Mouse (Mus musculus): ENCODE data around the gene B4galt4.
"Not testable (repeated sequence)": the region's sequence is repeated elsewhere in the genome, so short reads cannot be mapped to it uniquely, and the experiment has no call there.

B4galt4 gene

DNA sequence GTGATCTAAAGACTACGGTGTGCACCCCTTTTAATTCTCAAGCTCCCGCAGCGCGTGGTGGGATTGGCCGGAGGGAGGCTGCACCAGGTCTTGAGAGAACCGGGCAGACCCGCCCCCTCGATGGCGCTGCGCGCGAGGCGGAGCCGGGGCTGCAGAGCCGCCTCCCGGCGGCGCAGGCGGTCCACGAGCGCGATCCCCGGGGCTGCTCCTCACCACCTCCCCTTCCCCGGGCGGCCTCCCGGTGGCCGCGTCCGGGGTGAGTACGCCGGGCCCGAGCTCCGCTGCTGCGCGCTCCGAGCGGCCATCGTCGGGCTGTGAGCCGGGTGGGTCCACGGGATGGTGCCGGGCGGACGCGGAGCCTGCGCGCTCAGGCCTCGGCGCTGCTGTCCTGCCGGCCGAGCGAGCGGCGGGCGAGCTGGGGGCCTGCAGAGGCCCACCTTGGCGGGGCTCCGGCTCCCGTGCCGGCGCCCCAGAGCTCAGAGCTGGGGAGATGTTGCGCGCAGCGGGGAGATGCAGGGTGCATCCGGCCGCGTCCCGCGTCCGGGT, at the start of gene B4galt4:
TSS of gene B4galt4 (plus strand) at position 152 of the 546 bp plus-strand sequence.
- DNase-seq (ENCODE audit: low spot score), result peak; percentile 83

DNA sequence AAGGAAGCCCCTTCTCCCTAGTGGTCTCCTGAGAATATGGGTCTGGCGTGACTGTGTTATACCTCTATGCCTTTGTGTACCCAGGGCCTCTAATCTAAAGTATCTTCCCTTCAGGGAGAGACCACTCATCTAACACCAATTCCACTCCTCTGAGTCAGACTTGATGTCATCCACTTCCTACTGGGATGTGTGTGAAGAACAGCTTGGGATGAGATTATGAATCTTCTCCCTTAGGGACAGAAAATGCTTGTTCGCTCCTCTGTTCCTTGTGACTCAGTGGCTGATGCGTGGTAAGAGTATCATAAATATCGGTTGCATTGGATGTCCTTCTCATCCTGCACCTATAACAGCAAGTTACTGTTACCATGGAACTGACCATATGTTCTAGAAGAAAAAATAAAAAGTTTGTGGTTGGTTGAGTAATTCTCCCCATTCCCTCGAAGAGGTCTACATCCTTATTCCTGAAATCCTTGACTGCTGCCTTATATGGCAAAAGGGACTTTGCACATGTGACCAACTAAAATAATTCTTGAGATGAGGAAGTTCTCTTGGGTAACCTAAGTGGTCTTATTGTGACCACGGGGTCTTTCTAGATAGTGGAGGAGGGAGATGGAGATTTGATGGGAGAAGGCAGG, 47.0 kb upstream of the B4galt4 start:
- no peak for DNase-seq (ENCODE audit: low spot score)

DNA sequence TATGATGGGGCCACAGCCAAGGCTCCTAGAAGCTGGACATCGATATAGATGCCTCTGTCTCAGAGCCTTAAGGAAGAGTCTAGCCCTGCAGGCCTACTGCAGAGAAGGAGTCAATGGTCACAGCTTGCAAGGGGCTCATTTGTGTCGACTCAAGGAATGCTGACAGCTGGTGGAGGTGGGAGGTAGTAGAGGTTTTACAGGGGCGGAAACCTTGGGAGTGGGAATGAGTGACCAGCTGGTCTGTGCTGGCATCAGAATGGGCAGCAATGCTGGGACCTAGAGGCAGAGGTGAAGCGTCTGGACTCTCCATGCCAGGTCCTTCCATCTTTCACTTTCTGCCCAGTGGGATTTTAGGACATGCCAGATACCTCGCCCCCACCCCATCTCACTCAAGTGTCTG, 46.5 kb upstream of the B4galt4 start:
- DNase-seq (ENCODE audit: low spot score), result no peak

- no peak for DNase-seq (ENCODE audit: low spot score)
Observed at GRCm38 (mm10) chr16:38697611-38698010, 44.5 kb upstream of the B4galt4 start.

DNA sequence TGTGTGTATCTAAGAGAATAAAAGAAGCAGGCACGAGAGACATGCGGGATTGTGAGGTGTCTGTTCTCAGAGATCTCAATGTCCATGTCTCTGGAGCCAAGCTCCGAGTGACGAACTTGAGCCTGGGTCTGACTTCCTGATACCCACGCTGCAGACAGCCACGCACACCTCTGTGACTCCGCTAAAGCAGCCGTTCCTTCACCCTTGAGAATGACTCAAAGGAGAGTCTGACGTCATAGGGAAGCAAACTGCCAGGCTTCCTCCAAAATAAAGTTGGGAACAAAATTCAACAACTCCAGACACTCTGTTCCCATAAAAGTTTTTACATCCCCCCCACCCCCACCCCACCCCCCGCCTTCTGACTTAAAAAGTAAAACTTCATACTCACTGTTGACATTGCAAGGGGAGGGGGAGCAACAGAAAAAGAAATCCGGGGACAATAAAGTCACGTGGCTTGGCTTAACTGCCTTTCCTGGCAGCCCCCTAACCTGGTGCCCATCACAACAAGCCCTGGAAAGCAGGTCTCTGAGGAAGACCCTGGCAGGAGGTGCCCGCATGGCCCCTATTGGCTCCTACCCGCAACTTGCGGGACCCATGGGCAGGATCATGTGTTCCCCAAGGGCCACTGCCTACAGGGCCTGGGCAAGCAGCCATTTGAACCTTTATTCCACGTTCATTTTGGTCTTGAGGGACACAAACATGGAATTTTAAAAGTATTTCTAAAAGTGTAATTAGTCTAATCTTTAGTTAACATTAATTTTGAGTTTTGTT, 41.5 kb upstream of the B4galt4 start:
- DNase-seq (ENCODE audit: low spot score), result no peak

- no peak for DNase-seq (ENCODE audit: low spot score)
Observed at GRCm38 (mm10) chr16:38701492-38702185, 40.4 kb upstream of the B4galt4 start.

GRCm38 (mm10) chr16:38702316-38702715, 39.7 kb upstream of the B4galt4 start:
- DNase-seq (ENCODE audit: low spot score), result no peak

DNA sequence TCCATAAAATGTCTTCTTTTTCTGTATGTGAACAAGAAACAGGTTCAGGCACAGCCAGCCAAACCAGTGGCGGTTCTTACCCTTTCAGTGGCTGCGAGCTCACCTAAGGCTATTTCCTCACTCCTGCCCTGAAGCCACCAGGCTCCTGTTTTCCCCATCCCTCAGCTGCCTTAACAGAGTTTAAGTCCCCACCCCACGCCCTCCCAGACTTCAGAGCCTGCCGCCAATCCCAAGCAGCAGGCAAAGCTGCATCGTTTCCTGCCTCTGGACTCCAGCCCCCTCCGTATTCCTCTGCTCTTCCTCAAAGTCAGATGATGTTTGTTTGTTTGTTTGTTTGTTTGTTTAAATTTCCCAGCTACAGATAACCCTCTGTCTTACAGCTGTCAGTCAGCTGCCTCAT, 38.6 kb upstream of the B4galt4 start:
- DNase-seq (ENCODE audit: low spot score), result no peak

- no peak for DNase-seq (ENCODE audit: low spot score)
Observed at GRCm38 (mm10) chr16:38705531-38706281, 36.4 kb upstream of the B4galt4 start.

- no peak for DNase-seq (ENCODE audit: low spot score)
Observed at GRCm38 (mm10) chr16:38706782-38707181, 35.3 kb upstream of the B4galt4 start.

- DNase-seq (ENCODE audit: low spot score), result no peak
Observed at GRCm38 (mm10) chr16:38708962-38709520, 33.0 kb upstream of the B4galt4 start.

DNA sequence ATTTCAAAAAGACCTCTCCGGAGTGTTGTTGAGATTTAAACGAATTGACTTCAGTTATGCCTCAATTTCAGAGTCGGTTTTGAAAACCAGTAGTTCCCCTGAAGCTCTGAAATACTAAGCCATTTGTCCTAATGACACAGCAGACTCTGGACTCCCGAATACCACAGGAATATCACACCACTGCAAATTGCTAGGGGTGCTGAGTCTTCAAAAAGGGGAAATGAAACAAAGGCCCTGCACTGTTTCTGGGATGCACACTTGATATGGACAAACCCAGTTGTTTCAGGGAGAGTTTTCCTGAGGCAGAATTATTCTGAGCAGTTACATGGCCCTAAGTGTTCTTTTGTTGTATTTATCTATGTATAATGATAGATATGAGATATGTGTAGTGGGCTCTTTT, 30.8 kb upstream of the B4galt4 start:
- DNase-seq (ENCODE audit: low spot score), result no peak

- DNase-seq (ENCODE audit: low spot score), result peak; percentile 29
Observed at GRCm38 (mm10) chr16:38712105-38712504, 30.0 kb upstream of the B4galt4 start.

GRCm38 (mm10) chr16:38712581-38713403, 29.3 kb upstream of the B4galt4 start, which contains the start of gene Arhgap31:
Arhgap31 (minus strand) TSS chr16:38713274.
- peak; percentile 84 for DNase-seq (ENCODE audit: low spot score)

DNA sequence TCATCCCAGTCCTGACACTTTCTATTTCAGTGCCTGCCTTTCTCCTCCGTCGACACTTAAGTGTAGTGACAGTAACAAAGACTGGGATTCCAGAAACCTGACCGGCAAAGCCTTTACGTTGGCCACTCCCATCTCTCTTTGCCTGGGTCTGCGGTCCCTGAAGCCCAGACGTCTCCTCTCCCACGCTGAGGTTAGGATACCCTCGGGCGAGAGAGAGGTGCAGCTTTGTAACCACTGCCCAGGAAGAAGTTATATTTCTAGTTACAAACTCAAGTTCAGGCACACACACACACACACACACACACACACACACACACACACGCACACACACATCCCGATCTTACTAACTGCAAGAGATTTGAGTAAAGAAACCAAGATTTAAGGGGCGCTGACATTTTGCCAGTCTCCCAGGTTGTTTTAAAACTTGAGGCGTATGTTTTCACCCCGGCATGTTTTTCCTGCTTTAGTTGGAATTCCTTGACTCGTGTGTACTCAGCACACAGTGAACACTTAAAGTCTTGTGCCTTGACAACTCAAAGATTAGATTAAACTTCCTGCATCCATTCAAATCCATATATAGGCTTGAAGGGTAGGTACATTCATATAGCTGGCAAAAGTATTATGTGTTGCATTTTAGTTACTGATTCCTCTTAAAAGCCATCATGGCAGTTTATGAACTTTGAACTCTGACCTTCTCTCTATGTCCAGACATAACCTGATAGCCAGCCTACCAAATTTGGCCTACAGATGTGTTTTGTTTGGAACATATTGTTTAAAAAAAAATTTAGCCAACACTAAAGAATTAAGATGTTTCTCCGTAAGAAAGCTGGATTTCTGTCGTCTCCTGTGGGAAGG, 28.4 kb upstream of the B4galt4 start:
- no peak for DNase-seq (ENCODE audit: low spot score)

- not testable (repeated sequence) for DNase-seq (ENCODE audit: low spot score)
Observed at GRCm38 (mm10) chr16:38714259-38714526, 27.9 kb upstream of the B4galt4 start.

- no peak for DNase-seq (ENCODE audit: low spot score)
Observed at GRCm38 (mm10) chr16:38721377-38721776, 20.7 kb upstream of the B4galt4 start.

- no peak for DNase-seq (ENCODE audit: low spot score)
Observed at GRCm38 (mm10) chr16:38724256-38724655, 17.8 kb upstream of the B4galt4 start.

- DNase-seq (ENCODE audit: low spot score), result no peak
Observed at GRCm38 (mm10) chr16:38724974-38725373, 17.1 kb upstream of the B4galt4 start.

DNA sequence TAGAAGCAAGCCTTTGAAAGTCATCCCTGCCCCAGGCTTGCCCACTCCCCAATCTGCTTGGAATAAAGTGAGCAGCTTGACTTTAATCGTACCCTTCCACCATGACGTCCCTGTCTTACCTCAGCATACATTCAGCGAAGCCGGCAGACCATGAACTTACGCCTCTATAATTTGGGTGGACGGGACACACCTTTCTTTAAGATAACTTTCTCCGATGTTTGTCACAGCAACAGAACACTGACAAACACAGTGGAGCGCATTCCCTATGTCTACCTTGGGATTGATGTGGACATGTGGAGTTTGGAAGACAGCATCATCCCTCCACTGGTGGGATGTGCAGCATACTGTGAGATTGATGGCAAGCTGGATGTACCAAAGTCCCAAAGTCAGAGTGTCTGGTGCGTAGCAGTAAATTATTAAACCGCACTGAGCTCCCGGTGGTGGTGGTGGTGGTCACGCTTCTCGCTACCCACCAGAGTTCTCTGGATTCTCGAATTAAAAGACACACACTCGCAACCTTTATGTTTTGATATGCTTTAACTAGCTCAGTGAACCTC, 13.4 kb upstream of the B4galt4 start:
- DNase-seq (ENCODE audit: low spot score), result no peak

Data from yolk sac, embryonic 10.5 days (tissue).